Comparison of ENCODE assay signal across 13 mouse cellular contexts in the genomic region with DNA sequence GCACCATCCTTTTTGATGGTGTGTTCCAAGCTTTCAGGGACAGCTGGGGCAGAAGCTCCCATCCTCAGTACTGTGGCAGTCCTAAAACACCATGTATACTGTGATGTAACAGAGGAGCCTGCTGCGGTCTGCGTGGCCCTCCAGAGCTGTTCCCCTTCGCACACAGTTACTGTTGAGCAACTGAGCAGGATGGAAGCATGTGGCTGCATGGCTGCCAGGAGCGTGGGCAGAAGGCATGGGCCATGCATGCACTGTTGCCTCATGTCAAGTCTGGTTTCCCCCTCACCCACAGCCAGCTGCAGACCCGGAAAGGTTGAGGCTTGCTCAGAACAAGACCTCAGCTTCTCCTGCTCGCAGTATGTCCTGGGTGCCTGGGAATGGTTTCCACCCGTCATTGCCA. TPM values are rescaled to one million over a fixed set of nuclear protein-coding genes. Genes with fewer than 3 reads are reported as not detected.
DNase-seq lines count a peak whose midpoint lies in the region; ATAC-seq lines count a peak whose summit lies in the region.
"Had no signal": no experiment of that assay in that cellular context is flagged by ENCODE, and none has a peak within 500 bp of the region (broad histone marks: within the 10 kb centered on the region; RNA-seq: fewer than 3 reads in every experiment).

No protein-coding gene starts in this region.

- no peak overlapping the region for H3K9ac ChIP-seq in liver, embryonic 11.5 days (ENCODE audit: low read depth, low read length)
- H3K9ac ChIP-seq: limb, embryonic 12.5 days had no signal

- H3K36me3 ChIP-seq in liver, embryonic 11.5 days (ENCODE audit: control insufficient read depth, insufficient read depth, low read length): no peaks in the 10 kb centered on the region
- H3K36me3 ChIP-seq in limb, embryonic 10.5 days: no peaks in the 10 kb centered on the region
- H3K36me3 ChIP-seq: limb, embryonic 12.5 days had no signal

- WGBS in liver, embryonic 11.5 days: 80% methylated on average over 7 of the region's 7 CpGs
- WGBS in limb, embryonic 10.5 days: 93% methylated on average over 7 of the region's 7 CpGs

- H3K4me2 ChIP-seq in liver, embryonic 11.5 days: no peak overlapping the region
- H3K4me2 ChIP-seq: heart, embryonic 11.5 days; limb, embryonic 12.5 days had no signal

- no peak for ATAC-seq in liver, embryonic 11.5 days (replicated peaks; ENCODE audit: low FRiP score)
- peak; percentile 69 for ATAC-seq in common myeloid progenitor, adult 5-6 weeks (replicated peaks; ENCODE audit: low read depth, poor library complexity, severe bottlenecking)
- peak; percentile 81 for ATAC-seq in monocyte, adult 5-6 weeks (replicated peaks; ENCODE audit: insufficient number of reproducible peaks, low FRiP score, low TSS enrichment, poor library complexity, severe bottlenecking)
- ATAC-seq: hindbrain, postnatal 0 days had no signal

- peak; percentile 10 for DNase-seq in liver
- DNase-seq in liver, embryonic 11.5 days (ENCODE audit: low spot score): no peak
- DNase-seq in layer of hippocampus, adult 9-10 months (ENCODE audit: low spot score): peak; percentile 60
- DNase-seq in limb, embryonic 10.5 days (ENCODE audit: low spot score): no peak
- no peak for DNase-seq in spleen, postnatal 10 days (ENCODE audit: low spot score in 2 of 2)
- DNase-seq in cerebellum, adult 9-10 months: no peak

- no peak overlapping the region for H3K4me3 ChIP-seq in liver, embryonic 11.5 days (ENCODE audit: low read depth, low read length)
- H3K4me3 ChIP-seq in limb, embryonic 10.5 days: no peak overlapping the region
- H3K4me3 ChIP-seq: limb, embryonic 12.5 days had no signal

- no peak overlapping the region for H3K27ac ChIP-seq in liver, embryonic 11.5 days (ENCODE audit: low read depth, low read length)
- no peak overlapping the region for H3K27ac ChIP-seq in limb, embryonic 10.5 days
- H3K27ac ChIP-seq: hindbrain, postnatal 0 days; kidney, postnatal 0 days; limb, embryonic 12.5 days; stomach, postnatal 0 days had no signal

- no peaks in the 10 kb centered on the region for H3K9me3 ChIP-seq in liver, embryonic 11.5 days (ENCODE audit: control insufficient read depth, low read length)
- H3K9me3 ChIP-seq in limb, embryonic 10.5 days (replicated peaks): no peaks in the 10 kb centered on the region

- no peaks in the 10 kb centered on the region for H3K27me3 ChIP-seq in liver, embryonic 11.5 days (replicated peaks; ENCODE audit: control insufficient read depth, insufficient read depth, low read length)
- H3K27me3 ChIP-seq in limb, embryonic 10.5 days (ENCODE audit: low read depth, poor library complexity, severe bottlenecking): no peaks in the 10 kb centered on the region
- H3K27me3 ChIP-seq: limb, embryonic 12.5 days had no signal

- H3K4me1 ChIP-seq in liver, embryonic 11.5 days (replicated peaks; ENCODE audit: control insufficient read depth, insufficient read depth, low read length): no peaks in the 10 kb centered on the region
- no peaks in the 10 kb centered on the region for H3K4me1 ChIP-seq in limb, embryonic 10.5 days
- H3K4me1 ChIP-seq: limb, embryonic 12.5 days had no signal

RNA-seq across cellular contexts. Expression of a gene that starts 6.9 kb away (rescaled TPM):
- polyA plus RNA-seq in liver, embryonic 11.5 days (2014; fragmentation: Nextera tagmentation; extraction: Ambion mirVana): 6.6 TPM in 2 replicates
- 1.6 and 7.5 TPM in 2 replicates for total RNA-seq in common myeloid progenitor, adult 5-6 weeks (2017)
- 0.10 to 0.21 TPM (median 0.19 TPM) in 3 replicates for total RNA-seq in monocyte, adult 5-6 weeks (2017)
- polyA plus RNA-seq in limb, embryonic 10.5 days (2016; fragmentation: Nextera tagmentation; extraction: Ambion mirVana): 20.4 and 23.7 TPM in 2 replicates

RNA-seq across cellular contexts. Expression of a gene that starts 18.5 kb away (rescaled TPM):
- 186 and 190 TPM in 2 replicates for polyA plus RNA-seq in liver, embryonic 11.5 days (2014; fragmentation: Nextera tagmentation; extraction: Ambion mirVana)
- 62.6 and 83.8 TPM in 2 replicates for total RNA-seq in common myeloid progenitor, adult 5-6 weeks (2017)
- 20.1 to 47.3 TPM (median 29.8 TPM) in 3 replicates for total RNA-seq in monocyte, adult 5-6 weeks (2017)
- 150 and 170 TPM in 2 replicates for polyA plus RNA-seq in limb, embryonic 10.5 days (2016; fragmentation: Nextera tagmentation; extraction: Ambion mirVana)

RNA-seq across cellular contexts. Expression of a gene that starts 31.2 kb away (rescaled TPM):
- polyA plus RNA-seq in liver, embryonic 11.5 days (2014; fragmentation: Nextera tagmentation; extraction: Ambion mirVana): 46.6 and 53.3 TPM in 2 replicates
- total RNA-seq in common myeloid progenitor, adult 5-6 weeks (2017): 14.9 and 15.8 TPM in 2 replicates
- total RNA-seq in monocyte, adult 5-6 weeks (2017): 14.4 to 20.7 TPM (median 16.1 TPM) in 3 replicates
- polyA plus RNA-seq in limb, embryonic 10.5 days (2016; fragmentation: Nextera tagmentation; extraction: Ambion mirVana): 41.3 and 48.0 TPM in 2 replicates

RNA-seq across cellular contexts. Expression of a gene that starts 38.5 kb away (rescaled TPM):
- 24.4 and 26.7 TPM in 2 replicates for polyA plus RNA-seq in liver, embryonic 11.5 days (2014; fragmentation: Nextera tagmentation; extraction: Ambion mirVana)
- 10.6 and 11.7 TPM in 2 replicates for total RNA-seq in common myeloid progenitor, adult 5-6 weeks (2017)
- 37.1 to 68.5 TPM (median 61.2 TPM) in 3 replicates for total RNA-seq in monocyte, adult 5-6 weeks (2017)
- polyA plus RNA-seq in limb, embryonic 10.5 days (2016; fragmentation: Nextera tagmentation; extraction: Ambion mirVana): 48.2 and 52.1 TPM in 2 replicates

RNA-seq across cellular contexts. Expression of a gene that starts 40.9 kb away (rescaled TPM):
- polyA plus RNA-seq in liver, embryonic 11.5 days (2014; fragmentation: Nextera tagmentation; extraction: Ambion mirVana): 2.4 and 3.1 TPM in 2 replicates
- total RNA-seq in common myeloid progenitor, adult 5-6 weeks (2017): 33.3 and 34.0 TPM in 2 replicates
- total RNA-seq in monocyte, adult 5-6 weeks (2017): 57.1 to 78.5 TPM (median 70.8 TPM) in 3 replicates
- polyA plus RNA-seq in limb, embryonic 10.5 days (2016; fragmentation: Nextera tagmentation; extraction: Ambion mirVana): 0.58 and 0.78 TPM in 2 replicates

Comparison
In these comparisons a context has a peak if more than half of its experiments do, and no peak if none do; other contexts are left out.
1. DNase-seq: peak in liver (single experiment) and layer of hippocampus, adult 9-10 months (single experiment); none in liver, embryonic 11.5 days (single experiment), limb, embryonic 10.5 days (single experiment), spleen, postnatal 10 days (0 of 2) and cerebellum, adult 9-10 months (single experiment).